Mouse (Mus musculus) gastrocnemius, adult 18-20 months (tissue): Measurements from ENCODE around the gene Nos3. TPM values are rescaled to one million over a fixed set of nuclear protein-coding genes. Genes with fewer than 3 reads are reported as not detected.
"Not testable (repeated sequence)": the region's sequence is repeated elsewhere in the genome, so short reads cannot be mapped to it uniquely, and the experiment has no call there.

ENCODE experiments used
- DNase-seq: peaks from one replicate; pipeline ENCODE4 v3.0.0; 2021; ENCODE audit warnings: low spot score
- total RNA-seq, 2 experiments: library from RNA; stranded (reverse); gene quantifications; 2 replicates each; pipeline ENCODE4 v1.2.3; 2021

Nos3 gene
- total RNA-seq, 2 experiments from 2014 or later = 4.3 to 8.1 TPM

DNA sequence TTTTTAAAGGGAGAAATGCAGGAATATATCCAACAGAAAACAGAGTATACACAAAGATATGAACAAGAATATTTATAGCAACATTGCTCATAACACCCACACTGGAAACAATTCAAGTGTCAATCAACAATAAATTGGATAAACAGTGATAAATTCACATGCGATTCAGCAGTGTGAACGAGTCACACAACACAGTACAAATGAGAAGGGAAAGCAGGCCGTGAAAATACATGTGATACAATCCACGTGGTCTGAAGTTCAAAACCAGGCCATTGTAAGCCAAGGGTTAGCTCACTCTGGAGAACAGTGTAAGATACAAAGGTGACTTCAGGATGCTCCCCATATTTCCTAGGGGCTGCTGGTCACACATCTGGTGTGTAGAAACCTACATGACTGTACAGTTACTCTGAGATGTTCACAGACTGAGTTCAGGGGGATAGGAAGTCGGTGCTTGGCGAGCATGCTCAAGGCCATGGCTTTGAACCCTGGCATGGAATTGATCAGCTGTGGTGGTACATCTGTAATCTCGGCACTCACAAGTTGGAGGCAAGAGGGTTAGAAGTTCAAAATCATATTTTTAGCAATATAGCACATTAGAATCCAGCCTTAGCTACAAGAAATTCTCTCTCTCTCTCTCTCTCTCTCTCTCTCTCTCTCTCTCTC lies 10.2 kb downstream of the Nos3 start:
- DNase-seq = no peak

DNA sequence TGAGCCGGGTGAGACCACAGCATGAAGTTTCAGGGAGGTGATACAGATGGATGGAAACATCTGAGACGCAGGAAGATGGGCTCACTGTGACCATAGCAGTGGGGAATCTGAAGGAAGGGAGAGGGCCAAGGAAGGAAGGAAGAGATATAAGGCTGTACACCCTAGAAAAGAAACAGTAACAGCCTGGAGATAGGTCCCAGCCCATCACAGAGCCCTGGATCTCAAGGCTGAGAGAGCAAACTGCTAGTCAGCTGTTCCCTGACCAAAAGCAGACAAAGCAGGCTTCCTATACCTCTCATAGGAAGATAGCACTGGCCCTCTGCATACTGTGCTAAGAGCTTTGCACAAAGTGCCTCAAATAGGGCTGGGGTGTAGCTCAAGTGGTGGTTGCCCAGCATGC lies 14.1 kb downstream of the Nos3 start:
- no peak for DNase-seq

- no peak for DNase-seq
Observed at GRCm38 (mm10) chr5:24379501-24379900, 14.9 kb downstream of the Nos3 start.

DNA sequence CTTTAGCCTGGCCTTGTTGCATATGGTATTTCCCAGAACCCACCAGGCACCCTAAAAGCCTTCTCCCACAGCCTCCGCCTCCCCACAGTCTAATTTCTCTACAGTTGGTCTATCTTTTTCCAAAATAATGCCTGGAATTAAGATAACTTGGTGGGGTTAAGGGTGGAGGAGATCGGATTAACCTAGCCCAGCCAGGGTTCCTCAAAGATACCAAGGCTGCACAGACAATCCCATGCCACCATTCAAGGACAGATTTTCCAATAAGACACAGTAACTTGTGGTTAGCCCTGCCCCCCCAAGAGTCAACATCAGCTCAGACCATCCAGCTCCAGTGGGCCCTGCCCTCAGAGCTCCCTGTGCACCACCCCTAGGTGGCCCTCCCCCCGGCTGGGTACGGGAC lies 15.9 kb downstream of the Nos3 start:
- no peak for DNase-seq

- no peak for DNase-seq
Observed at GRCm38 (mm10) chr5:24381486-24381885, 16.9 kb downstream of the Nos3 start.

GRCm38 (mm10) chr5:24381988-24382387 lies 17.4 kb downstream of the Nos3 start:
- DNase-seq = no peak

- DNase-seq = peak; percentile 89
Observed at GRCm38 (mm10) chr5:24383026-24383859, 18.6 kb downstream of the Nos3 start.

DNA sequence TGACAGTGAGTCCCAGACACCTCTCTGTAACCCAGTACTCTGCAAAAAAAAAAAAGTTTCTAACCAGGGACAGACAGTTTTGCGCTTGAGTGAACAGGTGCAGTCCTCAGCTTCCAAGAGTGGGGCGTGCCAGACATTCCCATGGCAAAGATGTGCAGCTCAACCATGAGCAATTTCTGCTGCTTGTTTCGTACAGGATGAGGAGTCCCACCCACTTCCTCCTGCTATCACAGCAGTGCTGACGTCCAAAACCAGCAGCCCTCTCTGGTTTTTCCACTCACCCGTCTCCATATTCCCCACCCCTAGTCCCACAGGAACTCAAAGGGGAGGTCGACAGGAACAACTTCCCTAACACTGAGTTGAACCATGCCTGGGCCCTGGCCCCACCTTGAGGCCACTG lies 19.8 kb downstream of the Nos3 start:
- peak; percentile 30 for DNase-seq

- DNase-seq = no peak
Observed at GRCm38 (mm10) chr5:24385374-24385773, 20.8 kb downstream of the Nos3 start.

DNA sequence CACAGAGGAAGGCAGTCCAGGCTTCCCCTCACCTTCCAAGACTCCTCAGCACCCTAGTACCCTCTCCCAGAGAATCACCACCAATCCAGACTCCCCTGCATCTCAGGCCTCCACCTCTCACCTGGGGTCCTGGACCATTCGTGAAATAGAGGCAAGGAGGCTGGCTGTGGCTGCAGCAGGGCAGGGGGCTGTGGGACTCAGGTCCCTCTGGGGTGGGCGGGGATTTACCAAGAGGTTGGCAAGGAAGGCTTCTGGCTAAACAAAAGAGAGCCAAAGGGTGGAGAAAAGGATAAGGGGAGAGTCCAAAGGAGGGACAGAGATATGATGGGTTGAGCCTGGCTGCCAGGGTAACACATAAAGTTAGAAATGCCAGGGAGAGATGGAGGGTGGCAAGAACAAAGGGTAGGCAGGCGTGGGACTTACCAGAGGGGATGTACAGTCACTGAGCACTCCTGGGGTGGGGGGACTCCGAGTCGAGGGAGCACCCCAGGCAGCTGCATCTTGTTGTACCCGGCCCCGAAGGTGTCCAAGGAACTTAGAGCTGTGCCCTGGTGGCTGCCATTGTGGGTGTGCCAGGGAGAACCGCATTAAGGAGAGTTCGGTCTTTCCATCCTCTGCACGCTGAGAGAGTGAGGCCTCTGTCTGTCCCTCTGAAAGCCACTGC lies 21.4 kb downstream of the Nos3 start:
- no peak for DNase-seq

- peak; percentile 49 for DNase-seq
Observed at GRCm38 (mm10) chr5:24387264-24388241, 22.9 kb downstream of the Nos3 start.

GRCm38 (mm10) chr5:24388246-24388915 lies 23.8 kb downstream of the Nos3 start:
- no peak for DNase-seq

GRCm38 (mm10) chr5:24389011-24389657 lies 24.5 kb downstream of the Nos3 start:
- no peak for DNase-seq

DNA sequence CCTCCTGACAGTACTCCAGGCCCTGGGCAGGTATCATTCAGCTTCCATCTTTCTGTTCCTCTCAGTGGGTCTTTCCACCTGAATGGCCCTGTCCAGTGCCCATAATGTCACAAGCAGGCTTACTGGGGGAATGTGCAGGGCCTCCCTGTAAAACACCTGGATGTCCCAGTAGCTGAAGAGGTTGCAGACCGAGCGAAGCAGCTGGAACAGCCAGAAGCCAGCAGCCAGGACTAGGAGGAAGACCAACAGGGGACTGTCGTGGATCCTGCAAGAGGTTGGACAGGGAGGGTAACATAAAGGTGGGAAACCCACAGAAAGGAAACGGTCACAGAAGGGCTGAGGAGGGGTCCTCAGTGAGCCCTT lies 25.0 kb downstream of the Nos3 start:
- DNase-seq = no peak

- no peak for DNase-seq
Observed at GRCm38 (mm10) chr5:24391864-24392263, 27.3 kb downstream of the Nos3 start, which contains the start of gene Atg9b. Atg9b (minus strand) TSS chr5:24392143.

DNA sequence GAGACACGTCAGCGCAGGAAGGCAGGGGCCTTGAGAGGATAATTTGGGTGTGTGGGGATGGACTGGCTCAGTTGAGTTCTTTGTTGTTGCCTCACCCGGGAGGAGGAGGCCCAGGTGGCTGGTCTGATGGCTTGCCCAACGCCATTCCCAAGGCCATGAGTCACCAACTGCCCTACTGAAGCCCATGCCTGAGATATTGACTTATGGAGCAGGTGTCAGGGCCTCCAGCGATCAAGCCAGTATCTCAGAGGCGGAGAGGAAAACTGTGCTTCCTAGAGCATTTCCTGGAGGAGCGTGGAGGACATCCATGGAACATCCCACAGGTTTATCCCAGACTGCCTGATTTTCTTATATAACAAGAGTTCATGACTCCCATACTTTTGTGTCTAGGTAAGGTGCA lies 28.1 kb downstream of the Nos3 start:
- DNase-seq = no peak

- peak; percentile 79 for DNase-seq
Observed at GRCm38 (mm10) chr5:24393392-24393997, 28.9 kb downstream of the Nos3 start, which contains the start of gene Abcb8. Abcb8 (plus strand) TSS chr5:24393663.

DNA sequence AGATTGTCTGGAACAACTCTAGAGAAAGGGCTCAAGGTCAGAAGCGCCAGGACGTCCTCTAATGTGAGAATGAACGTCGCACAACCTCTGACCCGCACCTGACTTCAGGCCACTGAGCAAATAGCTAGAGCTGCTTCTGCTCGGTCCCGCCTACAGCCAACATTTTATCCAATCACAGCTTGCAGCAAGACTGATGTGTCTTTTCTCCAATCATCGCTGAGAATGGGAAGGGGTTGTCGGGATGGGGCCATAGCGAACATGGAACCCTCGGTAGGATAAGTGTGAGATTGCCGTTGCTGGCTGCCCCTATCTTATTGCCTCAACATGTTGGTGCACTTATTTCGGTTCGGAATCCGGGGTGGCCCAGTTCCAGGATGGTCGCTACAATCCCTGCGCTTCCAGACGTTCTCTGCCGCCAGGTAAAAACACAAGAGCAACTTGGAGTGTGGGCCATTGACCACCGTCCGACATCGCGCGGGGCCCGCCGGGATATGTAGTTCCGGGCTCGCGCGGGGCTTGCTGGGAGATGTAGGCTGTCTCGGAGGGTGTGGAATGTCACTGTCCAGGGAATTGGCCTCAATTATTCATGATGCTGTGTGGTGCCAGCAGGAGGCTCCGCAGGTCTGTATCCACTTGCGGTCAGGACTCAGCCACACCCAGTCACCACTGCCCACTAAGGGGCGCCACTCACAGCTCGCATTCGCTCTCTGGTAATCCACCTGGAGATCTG lies 29.7 kb downstream of the Nos3 start:
- DNase-seq = peak; percentile 98

DNA sequence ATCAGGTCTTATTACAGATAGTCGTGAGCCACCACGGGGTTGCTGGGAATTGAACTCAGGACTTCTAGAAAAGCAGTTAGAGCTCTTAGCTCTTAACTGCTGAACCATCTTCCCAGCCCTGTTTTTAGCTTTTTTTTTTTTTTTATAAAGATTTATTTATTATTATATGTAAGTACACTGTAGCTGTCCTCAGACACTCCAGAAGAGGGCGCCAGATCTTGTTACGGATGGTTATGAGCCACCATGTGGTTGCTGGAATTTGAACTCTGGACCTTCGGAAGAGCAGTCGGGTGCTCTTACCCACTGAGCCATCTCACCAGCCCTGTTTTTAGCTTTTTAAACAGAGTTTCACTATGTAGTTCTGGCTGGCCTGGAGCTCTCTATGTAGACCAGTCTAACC lies 31.6 kb downstream of the Nos3 start:
- not testable (repeated sequence) for DNase-seq
